In the genomic region with DNA sequence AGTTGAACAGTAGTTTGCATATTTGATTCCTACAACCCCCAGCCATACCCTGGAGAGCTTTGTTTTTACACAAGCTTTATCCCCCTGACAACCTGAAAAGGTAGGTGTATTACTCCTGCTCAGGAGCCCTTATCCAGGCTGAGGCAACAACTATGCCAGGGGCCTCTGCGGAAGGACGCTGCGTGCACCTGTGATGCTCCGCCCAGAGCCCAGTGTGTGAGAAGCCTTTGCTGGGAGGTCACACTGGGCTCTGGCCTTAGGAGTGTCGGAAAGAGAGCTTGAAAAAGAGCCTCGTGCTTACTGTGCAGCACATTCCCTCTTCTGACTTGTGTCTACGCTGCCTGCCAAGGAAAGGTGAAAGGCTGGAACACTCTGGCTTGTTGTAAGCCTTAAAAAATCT, we compare ENCODE assay signal across 10 mouse cellular contexts. TPM values are rescaled to one million over a fixed set of nuclear protein-coding genes. Genes with fewer than 3 reads are reported as not detected.
DNase-seq lines count a peak whose midpoint lies in the region; ATAC-seq and TF ChIP-seq lines count a peak whose summit lies in the region.
"Had no signal": no experiment of that assay in that cellular context is flagged by ENCODE, and none has a peak within 500 bp of the region (broad histone marks: within the 10 kb centered on the region; RNA-seq: fewer than 3 reads in every experiment).

No protein-coding gene starts in this region.

- peak; percentile 62 for DNase-seq in gastrocnemius, adult 2 months
- no peak for DNase-seq in gastrocnemius, postnatal 36 days
- no peak for DNase-seq in midbrain, embryonic 14.5 days
- no peak for DNase-seq in urinary bladder, adult 2 months (ENCODE audit: low spot score)
- DNase-seq in forebrain, embryonic 10.5 days (ENCODE audit: extremely low spot score, low spot score) = no peak
- DNase-seq: thymus, adult 2 months had no signal

- peak overlapping the region; percentile 99 for H3K27ac ChIP-seq in gastrocnemius, adult 2 months
- no peak overlapping the region for H3K27ac ChIP-seq in midbrain, embryonic 14.5 days (replicated peaks; ENCODE audit: low read depth, low read length)
- no peak overlapping the region for H3K27ac ChIP-seq in midbrain, embryonic 13.5 days
- H3K27ac ChIP-seq in liver, embryonic 16.5 days (ENCODE audit: low read length) = peak overlapping the region; percentile 75; the same call in 1 of the 2 replicates
- H3K27ac ChIP-seq in forebrain, embryonic 15.5 days (replicated peaks) = no peak overlapping the region
- no peak overlapping the region for H3K27ac ChIP-seq in forebrain, embryonic 10.5 days
- H3K27ac ChIP-seq: forebrain, embryonic 13.5 days had no signal

- no peaks in the 10 kb centered on the region for H3K36me3 ChIP-seq in midbrain, embryonic 14.5 days (ENCODE audit: control insufficient read depth, insufficient read depth, low read length)
- no peaks in the 10 kb centered on the region for H3K36me3 ChIP-seq in midbrain, embryonic 13.5 days
- H3K36me3 ChIP-seq in liver, embryonic 16.5 days (ENCODE audit: control insufficient read depth, insufficient read depth) = no peaks in the 10 kb centered on the region
- H3K36me3 ChIP-seq in forebrain, embryonic 15.5 days = no peaks in the 10 kb centered on the region
- no peaks in the 10 kb centered on the region for H3K36me3 ChIP-seq in forebrain, embryonic 10.5 days (replicated peaks)

- no peak overlapping the region for H3K4me2 ChIP-seq in midbrain, embryonic 14.5 days (ENCODE audit: low read length)
- H3K4me2 ChIP-seq in midbrain, embryonic 13.5 days (replicated peaks) = no peak overlapping the region
- 0 out of 2 replicates have a peak overlapping the region, but pooled peaks have one; percentile 6 for H3K4me2 ChIP-seq in liver, embryonic 16.5 days (ENCODE audit: low read depth, low read length)
- H3K4me2 ChIP-seq in forebrain, embryonic 15.5 days (replicated peaks) = no peak overlapping the region
- H3K4me2 ChIP-seq: forebrain, embryonic 13.5 days had no signal

- H3K9ac ChIP-seq in midbrain, embryonic 14.5 days (replicated peaks; ENCODE audit: low read length) = 0 out of 2 replicates have a peak overlapping the region, but pooled peaks have one; percentile 5
- no peak overlapping the region for H3K9ac ChIP-seq in midbrain, embryonic 13.5 days (replicated peaks)
- peak overlapping the region; percentile 15; the same call in 1 of the 2 replicates for H3K9ac ChIP-seq in liver, embryonic 16.5 days (ENCODE audit: low read depth, low read length)
- no peak overlapping the region for H3K9ac ChIP-seq in forebrain, embryonic 15.5 days (replicated peaks)
- H3K9ac ChIP-seq: forebrain, embryonic 13.5 days had no signal

- peak overlapping the region; percentile 19; the same call in 1 of the 2 replicates for H3K4me3 ChIP-seq in gastrocnemius, adult 2 months
- no peak overlapping the region for H3K4me3 ChIP-seq in midbrain, embryonic 14.5 days (replicated peaks; ENCODE audit: low read depth, low read length)
- no peak overlapping the region for H3K4me3 ChIP-seq in midbrain, embryonic 13.5 days (replicated peaks)
- H3K4me3 ChIP-seq in liver, embryonic 16.5 days (ENCODE audit: low read depth, low read length) = no peak overlapping the region
- no peak overlapping the region for H3K4me3 ChIP-seq in forebrain, embryonic 15.5 days
- no peak overlapping the region for H3K4me3 ChIP-seq in forebrain, embryonic 10.5 days
- H3K4me3 ChIP-seq: forebrain, embryonic 13.5 days had no signal

- no peak for ATAC-seq in midbrain, embryonic 14.5 days (ENCODE audit: low FRiP score, low TSS enrichment)
- ATAC-seq in midbrain, embryonic 13.5 days = no peak
- ATAC-seq in liver, embryonic 16.5 days (ENCODE audit: low read depth) = peak; percentile 51
- ATAC-seq in forebrain, embryonic 15.5 days (replicated peaks) = no peak
- ATAC-seq: forebrain, embryonic 13.5 days had no signal

- 47% methylated on average over 7 of the region's 7 CpGs for WGBS in midbrain, embryonic 14.5 days
- 43% methylated on average over 7 of the region's 7 CpGs for WGBS in midbrain, embryonic 13.5 days
- 54% methylated on average over 7 of the region's 7 CpGs for WGBS in liver, embryonic 16.5 days (ENCODE audit: insufficient replicate concordance)
- 39% methylated on average over 7 of the region's 7 CpGs for WGBS in forebrain, embryonic 15.5 days
- 41% methylated on average over 7 of the region's 7 CpGs for WGBS in forebrain, embryonic 10.5 days

- intact Hi-C loops in gastrocnemius, adult 2 months (cut with DNase I) = loop anchor here (5.0 kb wide), 1 partner anchor 35 kb away; no protein-coding TSS in a partner anchor
- intact Hi-C loops in gastrocnemius, postnatal 36 days (cut with DNase I) = loop anchor here (5.0 kb wide), 1 partner anchor 50 kb away; no protein-coding TSS in a partner anchor

- TF ChIP-seq CTCF in gastrocnemius, adult 2 months (IDR thresholded peaks at IDR 0.05) = no peak

- H3K27me3 ChIP-seq in midbrain, embryonic 14.5 days (ENCODE audit: control insufficient read depth, insufficient read depth, low read length) = no peaks in the 10 kb centered on the region
- no peaks in the 10 kb centered on the region for H3K27me3 ChIP-seq in midbrain, embryonic 13.5 days
- H3K27me3 ChIP-seq in liver, embryonic 16.5 days (ENCODE audit: control insufficient read depth, insufficient read depth, low read depth, low read length) = no peaks in the 10 kb centered on the region
- H3K27me3 ChIP-seq in forebrain, embryonic 15.5 days = no peaks in the 10 kb centered on the region
- H3K27me3 ChIP-seq in forebrain, embryonic 10.5 days (ENCODE audit: poor library complexity, severe bottlenecking) = no peaks in the 10 kb centered on the region
- H3K27me3 ChIP-seq: forebrain, embryonic 13.5 days had no signal

- peaks cover 9% of the 10 kb centered on the region for H3K4me1 ChIP-seq in midbrain, embryonic 14.5 days (ENCODE audit: control insufficient read depth, insufficient read depth, low read length)
- peaks cover 13% of the 10 kb centered on the region for H3K4me1 ChIP-seq in midbrain, embryonic 13.5 days (replicated peaks)
- peaks cover 51% of the 10 kb centered on the region for H3K4me1 ChIP-seq in liver, embryonic 16.5 days (ENCODE audit: control insufficient read depth, low read depth, low read length)
- peaks cover 14% of the 10 kb centered on the region for H3K4me1 ChIP-seq in forebrain, embryonic 15.5 days
- peaks cover 11% of the 10 kb centered on the region for H3K4me1 ChIP-seq in forebrain, embryonic 10.5 days

- no peaks in the 10 kb centered on the region for H3K9me3 ChIP-seq in midbrain, embryonic 14.5 days (ENCODE audit: control insufficient read depth, low read length)
- no peaks in the 10 kb centered on the region for H3K9me3 ChIP-seq in midbrain, embryonic 13.5 days
- H3K9me3 ChIP-seq in liver, embryonic 16.5 days (replicated peaks; ENCODE audit: control insufficient read depth, low read length) = no peaks in the 10 kb centered on the region
- no peaks in the 10 kb centered on the region for H3K9me3 ChIP-seq in forebrain, embryonic 15.5 days
- H3K9me3 ChIP-seq in forebrain, embryonic 10.5 days = no peaks in the 10 kb centered on the region
- H3K9me3 ChIP-seq: forebrain, embryonic 13.5 days had no signal

RNA-seq across cellular contexts. Expression of a gene that starts 6.6 kb away (rescaled TPM):
- total RNA-seq in gastrocnemius, adult 2 months (2021) = 10 to 100 TPM; 34.7 to 40.0 TPM
- total RNA-seq in gastrocnemius, postnatal 36 days (2021) = 10 to 100 TPM; 25.2 to 26.6 TPM
- 20.7 and 28.0 TPM in 2 replicates for polyA plus RNA-seq in midbrain, embryonic 14.5 days (2014; fragmentation: Nextera tagmentation; extraction: Ambion mirVana)
- polyA plus RNA-seq in midbrain, embryonic 13.5 days (2015; fragmentation: Nextera tagmentation; extraction: Ambion mirVana) = 27.9 and 28.2 TPM in 2 replicates
- polyA plus RNA-seq in liver, embryonic 16.5 days (2015; fragmentation: Nextera tagmentation; extraction: Ambion mirVana) = 11.6 and 11.8 TPM in 2 replicates
- polyA plus RNA-seq in forebrain, embryonic 15.5 days (2015; fragmentation: Nextera tagmentation; extraction: Ambion mirVana) = 29.9 and 32.1 TPM in 2 replicates
- 20.8 and 21.6 TPM in 2 replicates for polyA plus RNA-seq in urinary bladder, adult 2 months (2012; rRNA removed)
- 17.4 and 18.5 TPM in 2 replicates for polyA plus RNA-seq in forebrain, embryonic 10.5 days (2016; fragmentation: Nextera tagmentation; extraction: Ambion mirVana)

RNA-seq across cellular contexts. Expression of a gene that starts 6.7 kb away (rescaled TPM):
- 10 to 100 TPM; 39.8 to 41.5 TPM for total RNA-seq in gastrocnemius, adult 2 months (2021)
- total RNA-seq in gastrocnemius, postnatal 36 days (2021) = 10 to 100 TPM; 30.9 to 37.4 TPM
- polyA plus RNA-seq in midbrain, embryonic 14.5 days (2014; fragmentation: Nextera tagmentation; extraction: Ambion mirVana) = 28.4 and 32.6 TPM in 2 replicates
- polyA plus RNA-seq in midbrain, embryonic 13.5 days (2015; fragmentation: Nextera tagmentation; extraction: Ambion mirVana) = 30.2 and 31.5 TPM in 2 replicates
- 7.7 and 10.0 TPM in 2 replicates for polyA plus RNA-seq in liver, embryonic 16.5 days (2015; fragmentation: Nextera tagmentation; extraction: Ambion mirVana)
- 37.9 and 39.4 TPM in 2 replicates for polyA plus RNA-seq in forebrain, embryonic 15.5 days (2015; fragmentation: Nextera tagmentation; extraction: Ambion mirVana)
- polyA plus RNA-seq in urinary bladder, adult 2 months (2012; rRNA removed) = 27.3 and 30.4 TPM in 2 replicates
- 22.9 and 27.2 TPM in 2 replicates for polyA plus RNA-seq in forebrain, embryonic 10.5 days (2016; fragmentation: Nextera tagmentation; extraction: Ambion mirVana)

RNA-seq across cellular contexts. Expression of a gene that starts 34.9 kb away (rescaled TPM):
- total RNA-seq in gastrocnemius, adult 2 months (2021) = 1 to 10 TPM; 5.1 to 5.8 TPM
- 1 to 10 TPM; 3.4 to 4.6 TPM for total RNA-seq in gastrocnemius, postnatal 36 days (2021)
- polyA plus RNA-seq in midbrain, embryonic 14.5 days (2014; fragmentation: Nextera tagmentation; extraction: Ambion mirVana) = 14.4 and 21.5 TPM in 2 replicates
- polyA plus RNA-seq in midbrain, embryonic 13.5 days (2015; fragmentation: Nextera tagmentation; extraction: Ambion mirVana) = 14.5 and 17.5 TPM in 2 replicates
- 5.4 and 6.4 TPM in 2 replicates for polyA plus RNA-seq in liver, embryonic 16.5 days (2015; fragmentation: Nextera tagmentation; extraction: Ambion mirVana)
- polyA plus RNA-seq in forebrain, embryonic 15.5 days (2015; fragmentation: Nextera tagmentation; extraction: Ambion mirVana) = 23.9 and 25.8 TPM in 2 replicates
- 7.9 and 9.8 TPM in 2 replicates for polyA plus RNA-seq in urinary bladder, adult 2 months (2012; rRNA removed)
- polyA plus RNA-seq in forebrain, embryonic 10.5 days (2016; fragmentation: Nextera tagmentation; extraction: Ambion mirVana) = 14.7 and 18.0 TPM in 2 replicates

Comparison
In these comparisons a context has a peak if more than half of its experiments do, and no peak if none do; other contexts are left out.
1. H3K9ac ChIP-seq: peak in midbrain, embryonic 14.5 days (single experiment) and liver, embryonic 16.5 days (single experiment); none in midbrain, embryonic 13.5 days (single experiment) and forebrain, embryonic 15.5 days (single experiment).
2. H3K27ac ChIP-seq: peak in gastrocnemius, adult 2 months (single experiment) and liver, embryonic 16.5 days (single experiment); none in midbrain, embryonic 14.5 days (single experiment), midbrain, embryonic 13.5 days (single experiment), forebrain, embryonic 15.5 days (single experiment) and forebrain, embryonic 10.5 days (single experiment).